Mouse (Mus musculus): Measurements from ENCODE around the gene Magi1. TPM values are rescaled to one million over a fixed set of nuclear protein-coding genes. Genes with fewer than 3 reads are reported as not detected.

The Magi1 gene
- total RNA-seq, 2 experiments from 2014 or later, result 47.1 to 52.9 TPM

- DNase-seq (ENCODE audit: low spot score in 2 of 2), result no peak
Observed at GRCm38 (mm10) chr6:93911420-93911819, 372.3 kb downstream of the Magi1 start.

- no peak for DNase-seq (ENCODE audit: low spot score in 2 of 2)
Observed at GRCm38 (mm10) chr6:93909976-93910375, 373.7 kb downstream of the Magi1 start.

GRCm38 (mm10) chr6:93904987-93905386, 378.7 kb downstream of the Magi1 start:
- DNase-seq (ENCODE audit: low spot score in 2 of 2), result no peak

- DNase-seq (ENCODE audit: low spot score in 2 of 2), result no peak
Observed at GRCm38 (mm10) chr6:93902239-93902638, 381.5 kb downstream of the Magi1 start.

GRCm38 (mm10) chr6:93901408-93901807, 382.3 kb downstream of the Magi1 start:
- no peak for DNase-seq (ENCODE audit: low spot score in 2 of 2)

GRCm38 (mm10) chr6:93897512-93897911, 386.2 kb downstream of the Magi1 start:
- no peak for DNase-seq (ENCODE audit: low spot score in 2 of 2)

- DNase-seq (ENCODE audit: low spot score in 2 of 2), result no peak
Observed at GRCm38 (mm10) chr6:93895721-93896120, 388.0 kb downstream of the Magi1 start.

GRCm38 (mm10) chr6:93893956-93894355, 389.8 kb downstream of the Magi1 start:
- DNase-seq (ENCODE audit: low spot score in 2 of 2), result no peak

- DNase-seq (ENCODE audit: low spot score in 2 of 2), result no peak
Observed at GRCm38 (mm10) chr6:93892922-93893321, 390.8 kb downstream of the Magi1 start.

- no peak for DNase-seq (ENCODE audit: low spot score in 2 of 2)
Observed at GRCm38 (mm10) chr6:93890011-93890410, 393.7 kb downstream of the Magi1 start.

GRCm38 (mm10) chr6:93877337-93877736, 406.4 kb downstream of the Magi1 start:
- DNase-seq (ENCODE audit: low spot score in 2 of 2), result no peak

- no peak for DNase-seq (ENCODE audit: low spot score in 2 of 2)
Observed at GRCm38 (mm10) chr6:93874936-93875335, 408.8 kb downstream of the Magi1 start.

GRCm38 (mm10) chr6:93874376-93874775, 409.3 kb downstream of the Magi1 start:
- DNase-seq (ENCODE audit: low spot score in 2 of 2), result no peak

- no peak for DNase-seq (ENCODE audit: low spot score in 2 of 2)
Observed at GRCm38 (mm10) chr6:93873536-93873935, 410.2 kb downstream of the Magi1 start.

GRCm38 (mm10) chr6:93871516-93871915, 412.2 kb downstream of the Magi1 start:
- DNase-seq (ENCODE audit: low spot score in 2 of 2), result no peak

- DNase-seq (ENCODE audit: low spot score in 2 of 2), result no peak
Observed at GRCm38 (mm10) chr6:93870023-93870422, 413.7 kb downstream of the Magi1 start.

GRCm38 (mm10) chr6:93862263-93862662, 421.5 kb downstream of the Magi1 start:
- DNase-seq (ENCODE audit: low spot score in 2 of 2), result no peak

GRCm38 (mm10) chr6:93856783-93857182, 426.9 kb downstream of the Magi1 start:
- DNase-seq (ENCODE audit: low spot score in 2 of 2), result no peak

- DNase-seq (ENCODE audit: low spot score in 2 of 2), result peak in 1 of 2 experiments; percentile 26
Observed at GRCm38 (mm10) chr6:93855806-93856641, 427.7 kb downstream of the Magi1 start.

GRCm38 (mm10) chr6:93848942-93849790, 434.6 kb downstream of the Magi1 start:
- no peak for DNase-seq (ENCODE audit: low spot score in 2 of 2)

GRCm38 (mm10) chr6:93845498-93845897, 438.2 kb downstream of the Magi1 start:
- peak in 1 of 2 experiments; percentile 52 for DNase-seq (ENCODE audit: low spot score in 2 of 2)

- no peak for DNase-seq (ENCODE audit: low spot score in 2 of 2)
Observed at GRCm38 (mm10) chr6:93845080-93845479, 438.6 kb downstream of the Magi1 start.

Measured in layer of hippocampus, postnatal 14 days (tissue).